Mouse (Mus musculus) embryonic stem cell, embryonic (primary cell): ENCODE measurements around the gene Zfp366.

Experiments used
- CTCF ChIA-PET, 4 experiments: fragments of 300-600 bp in 2 of 4; fragments of 350-600 bp in 2 of 4; sonication (Branson Sonifier 250); formaldehyde crosslinking; loops; one replicate each; lab custom pipeline; 2022; ENCODE audit warnings: inconsistent platforms in 2 of 4; lab: Charles Lee
- POLR2A ChIA-PET, 4 experiments: fragments of 300-600 bp in 2 of 4; fragments of 350-600 bp in 2 of 4; sonication (Branson Sonifier 250); formaldehyde crosslinking; loops; one replicate each; lab custom pipeline; 2022; ENCODE audit warnings: antibody characterized with exemption in 4 of 4, inconsistent platforms in 1 of 4; lab: Charles Lee

The Zfp366 gene

GRCm38 (mm10) chr13:99264483-99264882 is 79.9 kb downstream of the Zfp366 start:
- ChIA-PET CTCF (no interaction called here), POLR2A (interaction anchor here in 1 of 4 experiments (0.7 kb wide), 1 partner anchor 1968 kb away, joined by 3 read pairs; no protein-coding TSS in a partner anchor)

DNA sequence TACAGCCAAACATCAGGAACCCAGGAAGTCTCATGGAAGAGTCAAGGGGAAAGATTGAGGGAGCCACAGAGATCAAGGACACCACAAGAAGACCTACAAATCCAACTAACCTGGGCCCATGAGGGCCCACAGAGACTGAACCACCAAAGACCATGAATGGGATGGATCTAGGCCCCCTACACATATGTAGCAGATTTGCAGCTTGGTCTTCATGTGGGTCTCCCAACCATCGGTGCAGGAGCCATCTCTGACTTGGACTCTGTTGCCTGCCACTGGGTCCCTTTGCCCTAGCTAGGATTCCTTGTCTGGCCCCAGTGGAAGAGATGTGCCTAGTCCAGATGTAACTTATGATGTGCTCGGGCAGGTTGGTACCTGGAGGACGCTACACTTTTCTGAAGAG is 87.4 kb downstream of the Zfp366 start:
- ChIA-PET POLR2A (no interaction called here), CTCF (no interaction called here)

DNA sequence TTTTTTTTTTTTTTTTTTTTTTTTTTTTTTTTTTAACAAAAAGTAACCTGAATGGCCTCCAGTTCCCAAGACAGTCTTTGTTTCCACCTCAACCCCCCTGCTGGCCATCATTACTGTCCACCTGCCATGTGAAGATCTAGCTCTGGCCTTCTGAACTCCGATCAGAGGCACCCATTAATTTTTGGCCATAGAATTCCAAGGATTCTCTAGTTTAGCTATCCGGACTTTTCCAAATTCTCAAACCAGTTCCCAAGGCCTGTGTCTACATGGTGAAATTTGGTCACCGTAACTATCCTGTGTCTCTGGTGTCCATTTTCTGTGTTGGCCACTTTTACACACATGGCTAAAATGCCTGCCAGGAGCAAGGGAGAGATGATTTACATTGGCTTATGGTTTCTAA is 92.9 kb downstream of the Zfp366 start:
- CTCF ChIA-PET, result no interaction called here
- POLR2A ChIA-PET, result no interaction called here

DNA sequence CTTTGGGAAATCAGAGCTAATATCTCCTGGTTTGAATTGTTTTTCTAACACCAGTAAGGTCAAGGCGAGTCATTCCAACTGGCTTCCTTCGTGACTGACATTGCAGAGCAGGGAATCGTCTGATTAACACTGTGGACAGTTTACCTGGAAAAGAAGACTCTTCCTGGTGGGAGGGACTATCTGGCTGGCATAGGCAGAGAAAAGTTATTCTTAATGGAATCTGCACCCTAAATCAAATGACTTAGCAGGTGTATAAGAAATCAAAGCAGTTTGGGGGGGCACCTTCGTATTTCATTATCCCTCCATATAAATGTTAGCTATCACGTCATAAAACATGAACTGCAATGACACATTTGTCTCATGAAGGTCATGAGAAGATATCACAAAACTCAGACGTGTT is 93.9 kb downstream of the Zfp366 start:
- CTCF ChIA-PET, result no interaction called here
- POLR2A ChIA-PET, result interaction anchor here in 2 of 4 experiments (0.6 to 0.9 kb wide), 2 partner anchors 127 to 645 kb away, joined by 3 read pairs; no protein-coding TSS in a partner anchor

DNA sequence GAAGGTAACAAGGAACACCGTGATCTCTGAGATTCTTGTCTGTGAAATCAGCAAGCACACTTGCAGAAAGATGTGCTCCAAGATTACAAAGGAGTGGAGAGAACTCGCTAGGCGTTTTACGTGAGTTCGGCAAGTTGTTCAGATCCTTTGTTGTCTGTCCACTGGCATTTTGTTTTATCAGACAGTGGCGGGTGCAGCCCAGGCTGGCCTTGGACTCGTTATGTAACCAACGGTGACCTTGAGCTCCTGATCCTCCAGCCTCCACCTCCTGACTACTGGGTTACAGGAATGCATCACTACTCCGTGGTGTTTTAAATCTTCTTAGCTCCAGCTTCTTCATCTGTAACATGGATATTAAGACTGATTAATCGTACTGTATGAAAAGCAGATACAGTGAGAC is 94.7 kb downstream of the Zfp366 start:
- ChIA-PET CTCF (no interaction called here), POLR2A (interaction anchor here in 1 of 4 experiments (0.7 kb wide), 1 partner anchor 54 kb away, joined by 4 read pairs; no protein-coding TSS in a partner anchor)

- ChIA-PET POLR2A (no interaction called here), CTCF (interaction anchor here in 1 of 4 experiments (0.6 kb wide), 1 partner anchor 89 kb away, joined by 4 read pairs; no protein-coding TSS in a partner anchor)
These were observed 98.3 kb downstream of the Zfp366 start for GRCm38 (mm10) chr13:99282961-99283360.

DNA sequence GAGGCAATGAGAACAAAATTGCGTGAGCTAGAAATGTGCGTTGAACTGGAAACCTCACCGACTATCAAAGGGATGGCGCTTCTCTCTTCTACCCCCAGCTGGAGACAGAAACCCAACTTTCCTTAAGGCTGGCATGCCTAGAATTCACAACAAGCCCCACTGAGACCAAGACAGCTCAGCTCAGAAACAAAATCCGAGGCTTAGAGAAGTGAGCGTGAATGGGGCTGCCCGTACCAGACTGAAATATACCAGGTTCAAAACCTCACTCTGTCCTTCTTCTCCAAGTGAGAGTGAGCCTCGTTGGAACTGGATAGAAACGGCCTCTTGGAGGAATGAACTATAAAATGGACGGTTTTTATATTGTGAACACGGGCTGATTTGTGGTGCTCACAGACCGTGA is 99.3 kb downstream of the Zfp366 start:
- ChIA-PET CTCF (no interaction called here), POLR2A (interaction anchor here in 1 of 4 experiments (0.9 kb wide), 1 partner anchor 32 kb away, joined by 3 read pairs; no protein-coding TSS in a partner anchor)

DNA sequence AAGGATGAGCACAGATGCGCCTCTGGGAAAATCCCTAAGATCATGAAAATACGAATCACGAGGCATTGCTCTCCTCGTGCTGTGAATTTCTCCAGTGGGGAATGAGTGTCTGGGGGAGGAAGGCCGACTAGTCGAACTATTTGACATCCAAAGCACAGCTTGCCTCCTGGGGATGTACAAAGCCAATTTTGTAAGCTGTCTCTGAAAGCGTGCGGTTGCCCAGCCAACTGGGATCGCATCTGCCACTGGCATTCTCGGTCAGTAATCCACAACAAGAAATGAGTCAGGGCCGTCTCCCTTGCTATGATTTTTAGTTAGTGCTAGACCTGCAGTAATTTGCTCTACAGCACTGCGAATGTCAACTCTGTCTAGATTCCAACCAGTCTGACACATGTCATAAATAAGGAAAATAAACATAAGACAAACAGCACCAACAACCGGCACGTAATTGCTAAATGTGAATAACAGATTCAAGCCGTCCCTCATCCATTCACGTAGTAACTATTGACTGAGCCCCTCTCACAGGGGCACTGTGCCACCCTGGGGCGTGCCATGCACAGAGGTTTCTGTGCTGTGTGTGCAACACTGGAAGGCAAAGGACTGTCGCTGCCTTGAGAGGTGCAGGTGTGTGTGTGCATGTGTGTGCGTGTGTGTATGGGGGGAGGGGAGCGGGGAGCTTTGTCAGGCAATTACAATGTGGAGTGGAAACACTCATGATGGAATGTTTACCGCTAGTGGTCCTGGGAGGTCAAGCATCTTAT is 100.0 kb downstream of the Zfp366 start:
- POLR2A ChIA-PET, result interaction anchor here in 1 of 4 experiments (2.2 kb wide), 1 partner anchor 9 kb away, joined by 5 read pairs; no protein-coding TSS in a partner anchor
- CTCF ChIA-PET, result no interaction called here

- CTCF ChIA-PET, result no interaction called here
These were observed 100.6 kb downstream of the Zfp366 start for GRCm38 (mm10) chr13:99285241-99285640.

DNA sequence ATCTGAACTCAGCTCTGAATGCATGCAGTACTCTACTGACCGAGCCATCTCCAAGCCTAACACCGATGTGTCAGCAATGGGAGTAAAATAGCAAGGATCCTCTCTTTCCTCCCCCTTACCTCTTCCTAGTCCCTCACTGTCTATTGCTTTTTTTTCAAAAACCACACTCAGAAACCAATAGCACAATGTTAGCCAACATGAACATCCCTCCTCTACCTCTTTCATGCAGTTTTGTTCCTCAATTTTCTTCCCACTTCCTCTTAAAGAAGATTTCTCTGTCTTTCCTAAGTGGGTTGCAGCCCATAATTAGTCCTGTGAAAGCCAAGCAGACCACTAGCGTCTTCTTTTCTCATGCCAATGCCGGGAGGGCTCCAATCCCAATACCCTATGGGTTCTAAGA is 102.6 kb downstream of the Zfp366 start:
- CTCF ChIA-PET, result no interaction called here
- POLR2A ChIA-PET, result interaction anchor here in 1 of 4 experiments (0.6 kb wide), 1 partner anchor 200 kb away, joined by 3 read pairs; no protein-coding TSS in a partner anchor

More at GRCm38 (mm10) chr13:99285241-99285640, 100.6 kb downstream of the Zfp366 start:
- POLR2A ChIA-PET, result interaction anchor here in 1 of 4 experiments (2.2 kb wide), 1 partner anchor 9 kb away, joined by 5 read pairs; no protein-coding TSS in a partner anchor

DNA sequence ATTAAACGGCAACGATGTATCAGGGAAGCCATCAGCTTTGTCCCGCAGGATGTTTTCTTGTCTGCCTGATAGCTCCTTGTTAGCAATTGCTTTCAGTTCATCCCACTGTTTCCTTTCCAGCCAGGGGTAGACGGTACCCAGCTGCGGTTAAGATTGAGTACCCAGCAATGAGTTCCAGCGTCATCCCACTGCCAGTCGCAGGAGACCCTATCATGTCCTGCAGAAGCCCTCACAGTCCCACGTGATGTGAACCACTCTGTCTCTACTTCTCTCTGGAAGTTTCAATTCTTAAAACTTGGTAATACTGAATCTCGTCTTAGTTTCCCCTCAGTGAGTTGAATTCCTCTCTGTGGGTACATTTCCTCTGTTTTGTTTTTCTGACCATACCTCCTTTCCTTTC is 103.2 kb downstream of the Zfp366 start:
- ChIA-PET CTCF (no interaction called here), POLR2A (interaction anchor here in 2 of 4 experiments (0.6 to 1.0 kb wide), 2 partner anchors 12 to 200 kb away, joined by 3 read pairs; no protein-coding TSS in a partner anchor)

GRCm38 (mm10) chr13:99290766-99291165 is 106.1 kb downstream of the Zfp366 start:
- POLR2A ChIA-PET, result interaction anchor here in 1 of 4 experiments (0.5 kb wide), 1 partner anchor 1214 kb away, joined by 3 read pairs; no protein-coding TSS in a partner anchor
- CTCF ChIA-PET, result no interaction called here

DNA sequence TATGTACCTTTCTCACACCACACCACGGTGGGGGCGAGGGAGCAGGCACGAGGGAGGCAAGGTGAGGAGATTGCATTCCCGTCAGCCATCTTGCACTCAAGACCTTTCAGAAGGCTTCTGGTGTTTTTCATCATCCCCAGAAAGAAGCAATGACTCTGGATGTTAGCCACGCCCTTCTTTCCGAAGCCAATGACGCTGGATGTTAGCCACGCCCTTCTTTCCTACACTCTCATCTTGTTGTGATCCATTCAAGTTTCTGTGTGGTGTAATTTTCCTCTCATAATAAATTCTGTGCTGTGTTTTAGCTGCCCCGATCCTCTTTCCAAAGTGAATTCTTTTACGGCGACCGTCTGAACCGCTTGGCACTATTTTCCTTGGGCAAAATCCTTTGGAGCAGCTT is 109.6 kb downstream of the Zfp366 start:
- ChIA-PET POLR2A (no interaction called here), CTCF (no interaction called here)

DNA sequence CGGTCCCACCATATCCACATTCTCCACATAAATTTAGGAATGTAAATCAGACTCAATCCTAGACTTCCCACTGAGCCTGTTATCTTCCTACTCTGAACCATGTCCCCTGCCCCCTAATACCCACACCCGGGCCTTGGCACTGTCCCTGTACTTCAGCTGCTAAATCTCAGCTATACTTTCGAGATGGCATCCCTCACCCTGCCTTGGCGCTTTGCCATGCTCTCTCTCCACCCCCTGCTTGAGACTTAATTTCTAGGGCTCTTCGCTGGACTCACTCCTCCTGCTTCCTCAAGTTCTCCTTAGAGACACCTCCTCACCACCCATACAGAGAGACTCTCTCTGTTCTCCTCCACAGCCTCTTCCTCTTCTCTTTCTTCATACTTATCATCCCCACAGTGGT is 115.3 kb downstream of the Zfp366 start:
- POLR2A ChIA-PET, result interaction anchor here in 1 of 4 experiments (1.1 kb wide), 1 partner anchor 20 kb away, joined by 3 read pairs; no protein-coding TSS in a partner anchor
- CTCF ChIA-PET, result no interaction called here
